Mouse (Mus musculus) left cerebral cortex, postnatal 14 days (tissue): ENCODE measurements around the gene Bcl11a. TPM values are rescaled to one million over a fixed set of nuclear protein-coding genes. Genes with fewer than 3 reads are reported as not detected.

Source experiments
- DNase-seq, 2 experiments: peaks; one replicate each; pipeline ENCODE4 v3.0.0; 2021 to 2022; ENCODE audit warnings: low spot score in 2 of 2, mixed read lengths in 1 of 2
- intact Hi-C: fragments of 180-260 bp; cut with DNase I; formaldehyde crosslinking; loops from one replicate; pipeline ENCODE4 v1.15.1; 2025
- total RNA-seq, 2 experiments: library from RNA; stranded (reverse); gene quantifications; 2 replicates each; pipeline ENCODE4 v1.2.3; 2021

Bcl11a gene
- total RNA-seq, 2 experiments from 2014 or later, result 114 to 125 TPM

DNA sequence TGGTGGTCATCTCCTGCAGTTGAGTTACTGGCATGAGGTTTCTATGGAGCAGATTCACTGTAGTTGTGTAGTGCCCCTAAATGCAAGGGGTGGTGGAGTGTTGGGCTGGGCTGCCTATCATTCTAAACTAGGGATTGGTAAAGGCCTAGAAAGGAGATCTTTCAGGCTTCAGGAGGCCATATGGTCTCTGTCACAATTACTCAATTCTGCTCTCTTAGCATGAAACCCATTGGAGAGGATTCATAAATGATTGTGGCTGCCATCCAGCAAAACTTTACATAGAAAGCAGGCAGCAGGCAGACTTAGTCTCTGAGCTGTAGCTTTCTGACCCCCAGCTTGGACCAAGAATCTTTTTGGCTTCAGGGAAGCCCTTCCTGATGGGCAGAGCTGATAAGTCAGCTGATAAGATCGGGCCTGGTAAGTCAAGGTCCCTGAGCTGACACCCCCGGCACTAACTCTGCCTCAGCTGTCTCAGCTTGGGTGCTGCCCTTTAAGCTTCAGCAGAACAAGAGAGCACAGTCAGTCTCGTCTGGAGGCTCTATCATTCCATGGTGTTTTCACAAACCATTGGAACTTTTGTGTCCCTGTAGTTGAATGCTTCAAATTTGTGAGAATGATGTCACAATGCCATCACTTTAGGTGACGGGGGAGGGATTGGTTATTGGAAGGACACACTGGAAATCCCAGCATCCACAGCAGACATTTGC lies 143.9 kb downstream of the Bcl11a start:
- intact Hi-C loops, result no loop called here
- no peak for DNase-seq

Other genes starting within 250 kb of the Bcl11a start
- 10 to 100 TPM; 19.1 to 19.2 TPM for gene Papolg, start 182.8 kb upstream of the Bcl11a start, total RNA-seq
- 1 to 10 TPM in 1 of 2 experiments, under 1 TPM in 1; 0.66 to 1.1 TPM for gene A830031A19Rik, start 3.0 kb upstream of the Bcl11a start, total RNA-seq